Mouse (Mus musculus) embryonic fibroblast, embryonic 13.5 days (primary cell): ENCODE results near the gene Map2k6. TPM values are rescaled to one million over a fixed set of nuclear protein-coding genes. Genes with fewer than 3 reads are reported as not detected.

Experiments used
- H3K27ac ChIP-seq: 2 replicates; pipeline ENCODE4 v1.5.1; 2012; ENCODE audit warnings: low read length, control low read depth, inconsistent platforms; ENCODE audit not compliant: insufficient read depth
- H3K4me1 ChIP-seq: 2 replicates; pipeline ENCODE4 v1.6.1; 2011; ENCODE audit warnings: low read length; ENCODE audit not compliant: control insufficient read depth, insufficient read depth
- H3K4me3 ChIP-seq: 2 replicates; pipeline ENCODE4 v1.5.1; 2011; ENCODE audit warnings: mild to moderate bottlenecking, control low read depth, low read length; ENCODE audit not compliant: insufficient read depth
- CTCF ChIP-seq: IDR thresholded peaks from 2 replicates; pipeline ENCODE4 v1.5.1; 2011; ENCODE audit warnings: mild to moderate bottlenecking, control low read depth, low read length, moderate library complexity, borderline replicate concordance; ENCODE audit not compliant: insufficient read depth
- POLR2A ChIP-seq: IDR thresholded peaks from 2 replicates; pipeline ENCODE4 v1.6.1; 2011; ENCODE audit warnings: low read depth, mild to moderate bottlenecking, control low read depth, low read length, moderate library complexity
- polyA plus RNA-seq: library from polyadenylated mRNA; stranded (reverse); fragments of >200 nt; gene quantifications from 2 replicates; pipeline ENCODE4 v1.2.4, GENCODE M21; 2011; ENCODE audit warnings: low read depth; ENCODE audit not compliant: missing spikeins, insufficient read length

The Map2k6 gene
- polyA plus RNA-seq, 1 experiment = 4.7 TPM

- Histone ChIP-seq H3K4me1 (no peaks in the 10 kb centered on the region), H3K4me3 (no peak overlapping the region), H3K27ac (no peak overlapping the region)
- TF ChIP-seq CTCF (no peak), POLR2A (no peak)
Measured at GRCm38 (mm10) chr11:110374036-110374435, 24.9 kb upstream of the Map2k6 start.

GRCm38 (mm10) chr11:110379661-110380309, 19.1 kb upstream of the Map2k6 start:
- TF ChIP-seq CTCF = no peak
- no peak for TF ChIP-seq POLR2A
- H3K27ac ChIP-seq = no peak overlapping the region
- no peaks in the 10 kb centered on the region; the same call in 1 of the 2 replicates for H3K4me1 ChIP-seq
- H3K4me3 ChIP-seq = peak overlapping the region; percentile 3; the same call in 1 of the 2 replicates

- H3K27ac ChIP-seq = no peak overlapping the region
- H3K4me1 ChIP-seq = no peaks in the 10 kb centered on the region; the same call in 1 of the 2 replicates
- TF ChIP-seq POLR2A = no peak
- no peak for TF ChIP-seq CTCF
- no peak overlapping the region for H3K4me3 ChIP-seq
Measured at GRCm38 (mm10) chr11:110380310-110380668, 18.6 kb upstream of the Map2k6 start.

GRCm38 (mm10) chr11:110385487-110385886, 13.4 kb upstream of the Map2k6 start:
- TF ChIP-seq CTCF = no peak

GRCm38 (mm10) chr11:110392763-110393162, 6.2 kb upstream of the Map2k6 start:
- Histone ChIP-seq H3K27ac (no peak overlapping the region), H3K4me3 (no peak overlapping the region), H3K4me1 (peaks cover 3% of the 10 kb centered on the region)
- TF ChIP-seq CTCF (no peak), POLR2A (no peak)

More at GRCm38 (mm10) chr11:110385487-110385886, 13.4 kb upstream of the Map2k6 start:
- Histone ChIP-seq H3K27ac (no peak overlapping the region), H3K4me1 (no peaks in the 10 kb centered on the region), H3K4me3 (no peak overlapping the region)

GRCm38 (mm10) chr11:110394788-110395452, 4.0 kb upstream of the Map2k6 start:
- Histone ChIP-seq H3K27ac (no peak overlapping the region), H3K4me1 (peaks cover 3% of the 10 kb centered on the region), H3K4me3 (no peak overlapping the region)
- TF ChIP-seq POLR2A (no peak), CTCF (no peak)

- Histone ChIP-seq H3K4me1 (peaks cover 3% of the 10 kb centered on the region), H3K27ac (no peak overlapping the region), H3K4me3 (no peak overlapping the region)
- TF ChIP-seq POLR2A (no peak), CTCF (no peak)
Measured at GRCm38 (mm10) chr11:110396085-110396484, 2.8 kb upstream of the Map2k6 start.

- no peak overlapping the region for H3K27ac ChIP-seq
- peaks cover 7% of the 10 kb centered on the region for H3K4me1 ChIP-seq
- H3K4me3 ChIP-seq = peak overlapping the region; percentile 53
- TF ChIP-seq POLR2A = no peak
- no peak for TF ChIP-seq CTCF
Measured at GRCm38 (mm10) chr11:110399240-110400150, 573 bp downstream of the Map2k6 start.

GRCm38 (mm10) chr11:110400283-110400682, 1.4 kb downstream of the Map2k6 start:
- H3K4me1 ChIP-seq = peaks cover 3% of the 10 kb centered on the region
- H3K4me3 ChIP-seq = no peak overlapping the region
- TF ChIP-seq POLR2A (no peak), CTCF (no peak)
- no peak overlapping the region for H3K27ac ChIP-seq

- H3K27ac ChIP-seq = peak overlapping the region; percentile 54
- TF ChIP-seq CTCF (no peak), POLR2A (no peak)
- peaks cover 6% of the 10 kb centered on the region for H3K4me1 ChIP-seq
- H3K4me3 ChIP-seq = no peak overlapping the region
Measured at GRCm38 (mm10) chr11:110402671-110403070, 3.7 kb downstream of the Map2k6 start.
